Mouse (Mus musculus): ENCODE measurements around the gene Fadd. TPM values are rescaled to one million over a fixed set of nuclear protein-coding genes. Genes with fewer than 3 reads are reported as not detected.

Fadd gene
- total RNA-seq, 2 experiments from 2014 or later = 9.2 to 10.1 TPM

DNA sequence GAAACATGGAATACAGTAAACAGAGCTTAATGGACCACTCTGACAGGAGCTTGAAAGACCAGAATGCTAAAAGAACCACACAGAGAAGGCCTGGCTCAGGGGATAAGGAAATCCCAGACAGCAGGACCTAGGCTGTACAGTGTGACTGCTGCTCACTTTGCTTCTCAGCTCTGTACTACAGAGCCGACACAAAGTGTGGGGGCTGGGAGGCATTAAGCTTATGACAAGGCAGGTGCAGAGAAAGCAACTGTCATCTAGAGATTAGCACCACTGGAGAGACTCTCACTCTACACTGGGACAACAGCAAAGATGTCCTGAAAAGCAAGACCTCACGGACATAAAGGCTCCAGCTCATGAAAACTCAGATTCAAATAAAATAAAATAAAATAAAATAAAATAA is 43.1 kb downstream of the Fadd start:
- ATAC-seq (replicated peaks; ENCODE audit: low FRiP score, low TSS enrichment, poor library complexity, severe bottlenecking) = peak; percentile 91

DNA sequence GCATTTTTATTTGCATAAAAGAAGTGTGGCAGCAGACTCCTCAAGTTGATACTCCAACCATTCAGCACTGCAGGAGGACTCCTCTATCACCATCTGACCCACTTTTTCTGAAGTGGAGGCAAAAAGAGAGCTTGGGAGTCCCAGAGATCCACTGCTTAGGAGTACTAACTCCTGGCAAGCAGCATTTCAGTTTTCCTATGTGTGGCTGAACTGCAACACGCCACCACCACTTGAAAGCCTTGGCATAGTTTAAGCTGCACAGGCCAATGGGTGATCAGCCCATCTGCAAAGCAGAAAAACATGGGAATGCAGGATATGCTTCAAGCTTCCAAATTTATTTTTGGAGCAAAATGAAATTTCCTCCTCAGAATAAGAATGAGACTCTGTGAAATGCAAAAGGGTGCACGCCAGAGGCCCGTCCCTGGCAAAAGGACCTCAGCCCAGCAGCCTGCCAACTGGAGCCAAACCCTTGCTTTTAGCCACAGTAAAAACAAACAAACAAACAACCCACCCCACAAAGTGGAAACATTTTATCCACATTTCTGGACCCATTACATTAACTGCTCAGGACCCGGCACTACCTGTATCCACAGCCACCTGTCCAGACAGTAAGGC is 44.1 kb downstream of the Fadd start:
- no peak for ATAC-seq (replicated peaks; ENCODE audit: low FRiP score, low TSS enrichment, poor library complexity, severe bottlenecking)

GRCm38 (mm10) chr7:144536367-144536766 is 45.9 kb downstream of the Fadd start:
- no peak for ATAC-seq (replicated peaks; ENCODE audit: low FRiP score, low TSS enrichment, poor library complexity, severe bottlenecking)

DNA sequence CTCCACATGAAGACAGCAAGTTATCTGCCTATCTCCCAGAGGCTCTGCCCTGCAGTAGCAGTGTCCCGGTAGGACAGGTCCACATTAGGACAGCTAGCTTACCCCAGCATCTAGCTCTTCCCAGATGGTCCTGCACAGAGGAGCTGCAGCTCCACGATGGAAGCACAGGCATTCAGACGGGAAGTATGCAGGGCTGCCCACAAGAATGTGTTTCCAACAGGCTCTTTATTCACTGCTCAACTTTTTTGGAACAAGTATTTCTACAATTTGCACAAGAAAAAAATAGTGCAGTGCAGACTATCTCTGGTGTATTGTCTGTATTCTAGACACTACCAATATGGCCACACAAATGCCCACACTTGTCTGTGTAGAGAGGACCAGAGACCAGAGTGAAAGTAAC is 47.5 kb downstream of the Fadd start:
- ATAC-seq (replicated peaks; ENCODE audit: low FRiP score, low TSS enrichment, poor library complexity, severe bottlenecking) = no peak

GRCm38 (mm10) chr7:144531585-144532378 is 50.5 kb downstream of the Fadd start:
- ATAC-seq (replicated peaks; ENCODE audit: low FRiP score, low TSS enrichment, poor library complexity, severe bottlenecking) = no peak

- ATAC-seq (replicated peaks; ENCODE audit: low FRiP score, low TSS enrichment, poor library complexity, severe bottlenecking) = no peak
Measured at GRCm38 (mm10) chr7:144529851-144530250, 52.4 kb downstream of the Fadd start.

DNA sequence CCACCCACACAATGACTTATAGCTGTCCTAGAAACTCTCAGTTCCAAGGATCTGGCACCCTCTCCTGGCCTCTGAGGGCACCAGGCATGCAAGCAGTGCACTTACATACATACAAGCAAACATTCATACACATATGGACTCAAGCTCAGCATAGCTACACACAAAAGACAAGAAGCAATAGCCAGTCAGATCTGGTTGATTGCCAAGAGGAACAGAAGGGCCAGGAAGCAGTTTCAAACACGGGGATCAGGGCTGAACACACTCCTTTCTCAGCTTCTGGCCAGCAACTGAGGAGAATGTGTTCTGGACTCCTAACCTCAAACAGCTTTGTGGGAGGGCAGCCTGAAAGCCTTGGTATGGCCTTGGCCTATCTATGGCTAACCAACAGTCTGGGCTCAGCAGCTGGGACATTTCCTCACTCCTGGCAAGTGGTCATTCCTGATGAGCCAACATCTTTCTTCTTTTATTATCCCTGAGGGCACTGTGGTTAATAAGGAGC is 54.5 kb downstream of the Fadd start:
- ATAC-seq (replicated peaks; ENCODE audit: low FRiP score, low TSS enrichment, poor library complexity, severe bottlenecking) = peak; percentile 27

Other genes with a start within 250 kb of the Fadd start
- gene Cttn, start 111.5 kb downstream of the Fadd start, total RNA-seq (2014; fragmentation: Nextera tagmentation) = 23.5 and 23.7 TPM in 2 replicates
- gene Cttn, start 111.5 kb downstream of the Fadd start, total RNA-seq (2017) = 34.7 and 42.2 TPM in 2 replicates
- gene Ppfia1, start 28.7 kb downstream of the Fadd start, total RNA-seq (2014; fragmentation: Nextera tagmentation) = 69.2 and 98.4 TPM in 2 replicates
- 77.3 and 106 TPM in 2 replicates for gene Ppfia1, start 28.7 kb downstream of the Fadd start, total RNA-seq (2017)
- 1.4 TPM in 1 of 2 replicates, not detected in the other for gene Ano1, start 169.5 kb upstream of the Fadd start, total RNA-seq (2014; fragmentation: Nextera tagmentation)
- gene Ano1, start 169.5 kb upstream of the Fadd start, total RNA-seq (2017) = not detected in 2 replicates